Mouse (Mus musculus) embryo, embryonic 11.5 days (tissue): ENCODE results near the gene Smarcc2.

ENCODE experiments used
- DNase-seq: peaks from one replicate; pipeline ENCODE4 v3.0.0-alpha.2; 2012; ENCODE audit warnings: low read depth, low spot score

The Smarcc2 gene

GRCm38 (mm10) chr10:128511761-128512160 is 52.7 kb downstream of the Smarcc2 start:
- DNase-seq = no peak

GRCm38 (mm10) chr10:128515044-128515443 is 56.0 kb downstream of the Smarcc2 start:
- DNase-seq = no peak

GRCm38 (mm10) chr10:128516029-128516428 is 57.0 kb downstream of the Smarcc2 start:
- DNase-seq = no peak

GRCm38 (mm10) chr10:128516677-128517076 is 57.6 kb downstream of the Smarcc2 start:
- DNase-seq = no peak

GRCm38 (mm10) chr10:128518833-128519232 is 59.8 kb downstream of the Smarcc2 start:
- DNase-seq = no peak

GRCm38 (mm10) chr10:128520591-128520990 is 61.5 kb downstream of the Smarcc2 start:
- DNase-seq = no peak

GRCm38 (mm10) chr10:128522351-128522750 is 63.3 kb downstream of the Smarcc2 start:
- no peak for DNase-seq

GRCm38 (mm10) chr10:128524111-128524731 is 65.2 kb downstream of the Smarcc2 start:
- DNase-seq = no peak

GRCm38 (mm10) chr10:128524732-128525662 is 65.9 kb downstream of the Smarcc2 start:
- peak; percentile 36 for DNase-seq

- DNase-seq = peak; percentile 94
Measured at GRCm38 (mm10) chr10:128525671-128526308, 66.7 kb downstream of the Smarcc2 start, which contains the start of gene Esyt1. TSS of gene Esyt1 (minus strand) at chr10:128525871.

- DNase-seq = no peak
Measured at GRCm38 (mm10) chr10:128526366-128527356, 67.6 kb downstream of the Smarcc2 start.

- no peak for DNase-seq
Measured at GRCm38 (mm10) chr10:128535206-128535605, 76.2 kb downstream of the Smarcc2 start.

- DNase-seq = no peak
Measured at GRCm38 (mm10) chr10:128535624-128536265, 76.7 kb downstream of the Smarcc2 start.

GRCm38 (mm10) chr10:128536266-128536940 is 77.4 kb downstream of the Smarcc2 start:
- DNase-seq = peak; percentile 83

GRCm38 (mm10) chr10:128538340-128538870 is 79.4 kb downstream of the Smarcc2 start:
- DNase-seq = no peak
